Mouse (Mus musculus): ENCODE measurements at regions not wholly inside any gene's neighbourhood (a gene's known extent, or its start where the extent isn't known, plus 50 kb on each side); places are given as distances from the start of the nearest gene placed in this dataset.

DNA sequence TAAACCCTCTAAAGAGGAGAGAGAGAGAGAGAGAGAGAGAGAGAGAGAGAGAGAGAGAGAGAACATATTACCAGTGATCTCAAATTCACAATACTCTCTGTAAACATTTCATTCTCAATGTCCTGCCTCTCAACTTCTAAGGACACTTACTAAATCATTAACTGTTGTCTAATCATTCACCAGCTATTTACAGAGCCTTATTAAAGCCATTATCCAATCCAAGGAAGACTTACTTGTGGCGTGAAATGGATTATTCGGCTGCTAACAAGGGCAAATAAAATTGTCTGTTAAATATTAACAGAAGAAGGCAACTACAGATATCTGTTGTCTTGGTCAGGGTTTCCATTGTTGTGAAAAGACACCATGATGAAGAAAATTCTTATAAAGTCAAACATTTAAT is 1156.5 kb downstream of the D3Ertd751e start:
- 90% methylated on average over 2 of the region's 2 CpGs for WGBS
- no peaks in the 10 kb centered on the region for H3K36me3 ChIP-seq (ENCODE audit: control insufficient read depth, insufficient read depth)
- no peak overlapping the region for H3K9ac ChIP-seq (replicated peaks; ENCODE audit: low read depth, low read length)
- H3K4me2 ChIP-seq (ENCODE audit: low read length): no peak overlapping the region
- no peaks in the 10 kb centered on the region for H3K9me3 ChIP-seq (ENCODE audit: control insufficient read depth, low read length)
- H3K27ac ChIP-seq (ENCODE audit: low read length): no peak overlapping the region
- no peak for ATAC-seq
- no peaks in the 10 kb centered on the region for H3K27me3 ChIP-seq (replicated peaks; ENCODE audit: control insufficient read depth, insufficient read depth, low read length)
- H3K4me3 ChIP-seq (replicated peaks; ENCODE audit: low read length): no peak overlapping the region
- 0 out of 2 replicates have a peak, but pooled peaks cover 2% of the 10 kb centered on the region for H3K4me1 ChIP-seq (replicated peaks; ENCODE audit: control insufficient read depth, insufficient read depth, low read length)

DNA sequence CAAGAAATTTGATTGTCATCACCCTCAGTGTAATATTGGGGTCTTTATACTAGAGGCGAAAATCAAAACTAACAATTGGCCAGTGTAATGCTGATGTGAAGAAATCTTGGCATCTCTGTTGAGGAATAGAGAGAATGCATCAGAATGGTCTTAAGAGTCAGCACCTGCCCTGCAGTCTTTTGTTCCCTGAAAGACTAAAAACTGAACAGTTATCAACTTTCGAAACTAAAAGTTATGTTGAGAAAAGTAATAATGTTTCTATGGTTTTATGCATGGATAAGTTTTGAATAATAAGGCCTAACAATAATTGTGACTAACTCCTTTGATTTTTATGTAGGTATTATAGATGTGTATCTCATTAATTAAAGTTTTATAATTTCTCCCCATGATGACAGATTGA is 1158.6 kb downstream of the D3Ertd751e start:
- Histone ChIP-seq H3K9me3 (ENCODE audit: control insufficient read depth, low read length) (no peaks in the 10 kb centered on the region), H3K36me3 (ENCODE audit: control insufficient read depth, insufficient read depth) (no peaks in the 10 kb centered on the region), H3K4me1 (replicated peaks; ENCODE audit: control insufficient read depth, insufficient read depth, low read length) (0 out of 2 replicates have a peak, but pooled peaks cover 2% of the 10 kb centered on the region), H3K4me3 (replicated peaks; ENCODE audit: low read length) (no peak overlapping the region), H3K27ac (ENCODE audit: low read length) (no peak overlapping the region), H3K9ac (replicated peaks; ENCODE audit: low read depth, low read length) (no peak overlapping the region), H3K27me3 (replicated peaks; ENCODE audit: control insufficient read depth, insufficient read depth, low read length) (no peaks in the 10 kb centered on the region), H3K4me2 (ENCODE audit: low read length) (no peak overlapping the region)
- no peak for ATAC-seq
- WGBS: 89% methylated on average over 2 of the region's 2 CpGs

DNA sequence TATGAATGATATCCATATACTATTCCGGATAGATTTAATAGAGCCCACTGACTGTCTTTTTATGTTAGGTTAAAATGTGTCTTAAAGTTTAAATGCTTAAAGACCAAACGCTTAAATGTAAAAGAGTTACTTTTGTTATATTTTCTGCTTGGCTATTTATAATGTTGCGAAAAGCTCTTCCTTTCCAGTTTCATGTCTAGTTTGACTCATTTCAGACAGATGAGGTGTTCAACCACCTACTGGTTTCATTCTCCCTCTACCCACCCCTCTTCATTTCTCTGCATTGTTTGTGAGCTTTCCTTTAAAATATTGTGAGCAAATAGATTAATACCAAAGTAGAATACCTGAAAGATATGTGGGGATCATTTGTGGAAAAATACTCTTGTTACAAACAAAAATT is 1163.8 kb downstream of the D3Ertd751e start:
- no peak overlapping the region for H3K27ac ChIP-seq (ENCODE audit: low read length)
- no peak overlapping the region for H3K4me2 ChIP-seq (ENCODE audit: low read length)
- no peak for ATAC-seq
- no peak overlapping the region for H3K4me3 ChIP-seq (replicated peaks; ENCODE audit: low read length)
- no peaks in the 10 kb centered on the region for H3K9me3 ChIP-seq (ENCODE audit: control insufficient read depth, low read length)
- H3K36me3 ChIP-seq (ENCODE audit: control insufficient read depth, insufficient read depth): no peaks in the 10 kb centered on the region
- H3K9ac ChIP-seq (replicated peaks; ENCODE audit: low read depth, low read length): no peak overlapping the region
- 96% methylated on average over 3 of the region's 3 CpGs for WGBS
- H3K27me3 ChIP-seq (replicated peaks; ENCODE audit: control insufficient read depth, insufficient read depth, low read length): no peaks in the 10 kb centered on the region
- no peaks in the 10 kb centered on the region for H3K4me1 ChIP-seq (replicated peaks; ENCODE audit: control insufficient read depth, insufficient read depth, low read length)

DNA sequence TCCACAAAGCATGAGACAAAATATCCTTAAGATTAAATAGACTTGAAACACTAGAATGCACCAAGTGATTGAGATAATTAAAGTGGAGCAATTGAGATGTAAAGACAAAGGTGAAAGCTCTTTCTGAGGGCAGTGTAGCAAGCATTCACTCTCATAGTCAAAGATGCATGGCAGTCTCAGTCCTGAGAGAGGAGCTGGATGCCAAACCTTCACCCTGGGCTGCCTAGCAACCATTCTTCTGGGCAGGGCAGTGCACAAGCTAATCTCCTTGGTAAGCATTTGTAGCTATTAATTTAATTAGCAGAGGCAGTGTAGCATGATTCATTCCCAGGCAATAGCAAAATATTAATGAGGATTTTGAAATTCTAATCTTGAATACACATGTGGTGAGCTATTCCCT is 1166.0 kb downstream of the D3Ertd751e start:
- Histone ChIP-seq H3K27ac (ENCODE audit: low read length) (no peak overlapping the region), H3K4me1 (replicated peaks; ENCODE audit: control insufficient read depth, insufficient read depth, low read length) (no peaks in the 10 kb centered on the region), H3K4me3 (replicated peaks; ENCODE audit: low read length) (no peak overlapping the region), H3K9me3 (ENCODE audit: control insufficient read depth, low read length) (no peaks in the 10 kb centered on the region), H3K9ac (replicated peaks; ENCODE audit: low read depth, low read length) (no peak overlapping the region), H3K36me3 (ENCODE audit: control insufficient read depth, insufficient read depth) (no peaks in the 10 kb centered on the region), H3K27me3 (replicated peaks; ENCODE audit: control insufficient read depth, insufficient read depth, low read length) (no peaks in the 10 kb centered on the region), H3K4me2 (ENCODE audit: low read length) (no peak overlapping the region)
- ATAC-seq: peak; percentile 85

DNA sequence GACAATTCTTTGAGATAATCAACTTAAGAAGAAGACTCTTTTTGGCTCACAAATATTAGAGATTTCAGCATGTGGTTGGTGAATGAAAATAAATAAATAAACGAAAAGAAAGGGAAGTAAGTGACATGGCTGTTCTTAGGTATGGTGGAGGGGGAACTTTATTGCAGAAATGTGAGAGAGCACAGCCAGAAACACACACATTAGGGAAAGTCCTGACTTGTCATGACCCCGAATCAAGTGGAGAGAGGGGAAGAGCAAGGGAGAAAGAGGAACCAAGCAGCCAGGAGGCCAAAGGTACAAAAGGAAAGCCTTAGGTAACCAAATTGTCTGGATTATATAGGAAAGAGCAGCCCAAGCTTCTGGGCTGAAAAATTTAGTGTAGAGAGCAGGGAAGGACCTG is 1172.7 kb downstream of the D3Ertd751e start:
- no peak overlapping the region for H3K27ac ChIP-seq (ENCODE audit: low read length)
- no peak for ATAC-seq
- WGBS: 86% methylated on average over 2 of the region's 2 CpGs

DNA sequence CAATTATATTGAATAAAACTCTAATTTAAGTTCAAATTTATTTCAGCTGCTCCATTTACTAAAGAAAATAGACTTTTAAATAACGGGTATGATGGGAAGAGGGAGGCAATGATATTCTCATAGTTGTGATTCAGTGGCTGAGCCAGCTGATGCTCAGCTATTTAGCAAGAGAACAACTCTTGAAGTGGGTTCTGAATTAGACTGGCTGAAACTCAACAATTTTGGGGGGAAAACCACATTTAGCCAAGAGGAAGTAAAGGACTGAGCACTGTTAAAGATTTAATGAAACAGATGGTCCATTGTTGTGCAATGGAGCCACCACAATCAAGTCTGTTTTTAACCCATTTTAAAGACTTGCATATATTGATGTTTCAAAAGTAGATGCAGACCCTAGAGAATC is 1193.0 kb downstream of the D3Ertd751e start:
- H3K9me3 ChIP-seq (ENCODE audit: control insufficient read depth, low read length): no peaks in the 10 kb centered on the region
- ATAC-seq: peak; percentile 62
- WGBS: 75% methylated on average over 1 of the region's 1 CpGs
- H3K4me2 ChIP-seq (ENCODE audit: low read length): no peak overlapping the region
- H3K27ac ChIP-seq (ENCODE audit: low read length): no peak overlapping the region
- H3K27me3 ChIP-seq (replicated peaks; ENCODE audit: control insufficient read depth, insufficient read depth, low read length): no peaks in the 10 kb centered on the region
- H3K4me3 ChIP-seq (replicated peaks; ENCODE audit: low read length): no peak overlapping the region
- no peak overlapping the region for H3K9ac ChIP-seq (replicated peaks; ENCODE audit: low read depth, low read length)
- no peaks in the 10 kb centered on the region for H3K4me1 ChIP-seq (replicated peaks; ENCODE audit: control insufficient read depth, insufficient read depth, low read length)
- no peaks in the 10 kb centered on the region for H3K36me3 ChIP-seq (ENCODE audit: control insufficient read depth, insufficient read depth)

More for the DNA sequence above, 1172.7 kb downstream of the D3Ertd751e start:
- H3K27me3 ChIP-seq (replicated peaks; ENCODE audit: control insufficient read depth, insufficient read depth, low read length): no peaks in the 10 kb centered on the region
- no peaks in the 10 kb centered on the region for H3K4me1 ChIP-seq (replicated peaks; ENCODE audit: control insufficient read depth, insufficient read depth, low read length)
- H3K4me3 ChIP-seq (replicated peaks; ENCODE audit: low read length): no peak overlapping the region
- H3K9ac ChIP-seq (replicated peaks; ENCODE audit: low read depth, low read length): no peak overlapping the region
- H3K9me3 ChIP-seq (ENCODE audit: control insufficient read depth, low read length): no peaks in the 10 kb centered on the region
- no peak overlapping the region for H3K4me2 ChIP-seq (ENCODE audit: low read length)
- no peaks in the 10 kb centered on the region for H3K36me3 ChIP-seq (ENCODE audit: control insufficient read depth, insufficient read depth)

DNA sequence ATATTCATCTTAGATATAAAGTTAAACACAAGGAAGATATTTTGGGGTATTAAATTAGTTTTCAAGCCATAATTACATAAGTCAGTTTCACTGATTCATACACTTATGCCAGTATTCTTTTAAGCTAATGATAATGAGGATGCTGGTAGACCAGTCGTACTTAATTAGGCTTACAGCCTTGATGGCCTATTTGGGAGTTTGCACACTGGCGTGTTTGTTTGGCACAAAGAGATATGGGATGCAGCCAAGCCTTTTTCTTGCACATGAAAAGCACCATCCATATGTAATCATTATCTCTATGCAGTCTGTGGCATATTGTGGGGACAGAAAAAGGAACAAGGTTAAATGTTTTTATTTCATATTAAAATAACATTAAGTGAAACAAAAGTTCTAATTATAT is 1234.7 kb downstream of the D3Ertd751e start:
- Histone ChIP-seq H3K9me3 (ENCODE audit: control insufficient read depth, low read length) (no peaks in the 10 kb centered on the region), H3K9ac (replicated peaks; ENCODE audit: low read depth, low read length) (no peak overlapping the region), H3K4me2 (ENCODE audit: low read length) (no peak overlapping the region), H3K36me3 (ENCODE audit: control insufficient read depth, insufficient read depth) (no peaks in the 10 kb centered on the region), H3K27ac (ENCODE audit: low read length) (no peak overlapping the region), H3K27me3 (replicated peaks; ENCODE audit: control insufficient read depth, insufficient read depth, low read length) (no peaks in the 10 kb centered on the region), H3K4me3 (replicated peaks; ENCODE audit: low read length) (no peak overlapping the region), H3K4me1 (replicated peaks; ENCODE audit: control insufficient read depth, insufficient read depth, low read length) (no peaks in the 10 kb centered on the region)
- WGBS: 23% methylated on average over 2 of the region's 2 CpGs
- peak; percentile 69 for ATAC-seq

All from forebrain, embryonic 16.5 days (tissue).